Comparison of ENCODE assay signal across 8 mouse cellular contexts in the genomic region with DNA sequence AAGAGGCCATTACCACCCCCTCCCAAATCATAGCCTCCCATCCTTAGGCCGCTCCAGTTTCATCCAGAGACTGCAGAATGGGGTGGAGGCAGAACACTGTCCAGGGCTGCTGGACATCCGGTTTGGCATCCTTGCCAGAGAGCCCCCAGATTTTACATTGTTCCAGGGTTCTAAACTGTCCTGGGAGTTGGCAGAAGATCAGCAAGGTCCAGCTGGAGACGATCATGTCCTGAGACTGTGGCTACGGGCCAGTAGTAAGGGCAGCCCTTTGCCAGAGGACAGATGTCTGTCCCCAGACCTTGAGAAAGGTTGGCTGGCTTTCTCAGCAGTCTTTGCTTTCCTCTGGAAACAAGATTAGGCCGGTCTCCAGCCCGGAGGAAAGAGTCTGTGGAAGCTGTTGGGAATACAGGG. TPM values are rescaled to one million over a fixed set of nuclear protein-coding genes. Genes with fewer than 3 reads are reported as not detected.
A peak's percentile ranks its signal among the peaks of the same experiment; 100 is the strongest.
DNase-seq lines count a peak whose midpoint lies in the region; ATAC-seq lines count a peak whose summit lies in the region.

No protein-coding gene starts in this region.

- H3K4me3 ChIP-seq in heart, embryonic 13.5 days: peak overlapping the region; percentile 58
- H3K4me3 ChIP-seq in kidney, embryonic 16.5 days (ENCODE audit: low read length): peak overlapping the region; percentile 55
- H3K4me3 ChIP-seq in forebrain, embryonic 15.5 days: no peak overlapping the region

- WGBS in heart, embryonic 13.5 days: 54% methylated on average over 6 of the region's 6 CpGs
- 49% methylated on average over 6 of the region's 6 CpGs for WGBS in kidney, embryonic 16.5 days
- 76% methylated on average over 6 of the region's 6 CpGs for WGBS in forebrain, embryonic 15.5 days

- peak overlapping the region; percentile 92 for H3K27ac ChIP-seq in heart, embryonic 13.5 days (replicated peaks)
- peak overlapping the region; percentile 96 for H3K27ac ChIP-seq in kidney, embryonic 16.5 days (ENCODE audit: low read length)
- no peak overlapping the region for H3K27ac ChIP-seq in forebrain, embryonic 15.5 days (replicated peaks)

- peak; percentile 76 for DNase-seq in 3134 (ENCODE audit: extremely low read depth, insufficient read length, low spot score)
- DNase-seq in adrenal gland, postnatal 14 days: peak; percentile 73
- DNase-seq in ovary, adult 18-20 months (ENCODE audit: low spot score): peak; percentile 55
- no peak for DNase-seq in cerebellum, adult 8-10 months
- no peak for DNase-seq in right cerebral cortex, postnatal 25 days

- H3K36me3 ChIP-seq in heart, embryonic 13.5 days: 0 out of 2 replicates have a peak, but pooled peaks cover 6% of the 10 kb centered on the region
- H3K36me3 ChIP-seq in kidney, embryonic 16.5 days (ENCODE audit: insufficient read depth, low read length): no peaks in the 10 kb centered on the region; the same call in 1 of the 2 replicates
- H3K36me3 ChIP-seq in forebrain, embryonic 15.5 days: no peaks in the 10 kb centered on the region

- H3K9me3 ChIP-seq in heart, embryonic 13.5 days: no peaks in the 10 kb centered on the region
- H3K9me3 ChIP-seq in kidney, embryonic 16.5 days (ENCODE audit: low read length): no peaks in the 10 kb centered on the region
- no peaks in the 10 kb centered on the region for H3K9me3 ChIP-seq in forebrain, embryonic 15.5 days

- H3K27me3 ChIP-seq in heart, embryonic 13.5 days (replicated peaks): no peaks in the 10 kb centered on the region
- H3K27me3 ChIP-seq in kidney, embryonic 16.5 days (ENCODE audit: insufficient read depth, low read length): no peaks in the 10 kb centered on the region
- H3K27me3 ChIP-seq in forebrain, embryonic 15.5 days: no peaks in the 10 kb centered on the region

- ATAC-seq in heart, embryonic 13.5 days (ENCODE audit: extremely low read depth, insufficient number of reproducible peaks, low FRiP score, low TSS enrichment): peak; percentile 43; the same call in 1 of the 2 replicates
- ATAC-seq in kidney, embryonic 16.5 days (ENCODE audit: low FRiP score, low TSS enrichment): peak; percentile 78
- ATAC-seq in forebrain, embryonic 15.5 days (replicated peaks): no peak

- peak overlapping the region; percentile 63 for H3K4me2 ChIP-seq in heart, embryonic 13.5 days
- H3K4me2 ChIP-seq in kidney, embryonic 16.5 days (replicated peaks; ENCODE audit: low read depth, low read length): peak overlapping the region; percentile 54
- H3K4me2 ChIP-seq in forebrain, embryonic 15.5 days (replicated peaks): no peak overlapping the region

- peaks cover 50% of the 10 kb centered on the region for H3K4me1 ChIP-seq in heart, embryonic 13.5 days
- H3K4me1 ChIP-seq in kidney, embryonic 16.5 days (ENCODE audit: insufficient read depth, low read length): peaks cover 78% of the 10 kb centered on the region
- H3K4me1 ChIP-seq in forebrain, embryonic 15.5 days: peaks cover 30% of the 10 kb centered on the region

- peak overlapping the region; percentile 82 for H3K9ac ChIP-seq in heart, embryonic 13.5 days
- peak overlapping the region; percentile 62 for H3K9ac ChIP-seq in kidney, embryonic 16.5 days (replicated peaks; ENCODE audit: low read length)
- H3K9ac ChIP-seq in forebrain, embryonic 15.5 days (replicated peaks): no peak overlapping the region

RNA-seq across cellular contexts. Expression of gene Emp1, which starts 2.6 kb away (rescaled TPM):
- total RNA-seq in adrenal gland, postnatal 14 days (2021): 56.4 and 62.6 TPM in 2 replicates
- polyA plus RNA-seq in heart, embryonic 13.5 days (2015; fragmentation: Nextera tagmentation; extraction: Ambion mirVana): 37.4 and 38.4 TPM in 2 replicates
- polyA plus RNA-seq in kidney, embryonic 16.5 days (2015; fragmentation: Nextera tagmentation; extraction: Ambion mirVana): 56.3 and 67.2 TPM in 2 replicates
- 4.9 and 5.6 TPM in 2 replicates for polyA plus RNA-seq in forebrain, embryonic 15.5 days (2015; fragmentation: Nextera tagmentation; extraction: Ambion mirVana)

RNA-seq across cellular contexts. Expression of gene Pbp2, which starts 54.7 kb away (rescaled TPM):
- not detected in 2 replicates for total RNA-seq in adrenal gland, postnatal 14 days (2021)
- not detected in 2 replicates for polyA plus RNA-seq in heart, embryonic 13.5 days (2015; fragmentation: Nextera tagmentation; extraction: Ambion mirVana)
- polyA plus RNA-seq in kidney, embryonic 16.5 days (2015; fragmentation: Nextera tagmentation; extraction: Ambion mirVana): 0.29 TPM in 1 of 2 replicates, not detected in the other
- polyA plus RNA-seq in forebrain, embryonic 15.5 days (2015; fragmentation: Nextera tagmentation; extraction: Ambion mirVana): not detected in 2 replicates

Comparison
In these comparisons a context has a peak if more than half of its experiments do, and no peak if none do; other contexts are left out.
1. DNase-seq: peak in 3134 (single experiment), adrenal gland, postnatal 14 days (single experiment) and ovary, adult 18-20 months (single experiment); none in cerebellum, adult 8-10 months (single experiment) and right cerebral cortex, postnatal 25 days (single experiment).